Mouse (Mus musculus) megakaryocyte, embryonic 14.5 days (primary cell): ENCODE measurements around the gene Sgip1.

ENCODE experiments used
- FLI1 ChIP-seq: IDR thresholded peaks from 2 replicates; pipeline ENCODE4 v1.6.1; 2012; ENCODE audit warnings: low read length, inconsistent platforms, mixed read lengths
- GATA1 ChIP-seq: IDR thresholded peaks from 3 replicates; pipeline ENCODE4 v1.6.1; 2012; ENCODE audit warnings: mixed read lengths, low read length, inconsistent platforms, borderline replicate concordance

DNA sequence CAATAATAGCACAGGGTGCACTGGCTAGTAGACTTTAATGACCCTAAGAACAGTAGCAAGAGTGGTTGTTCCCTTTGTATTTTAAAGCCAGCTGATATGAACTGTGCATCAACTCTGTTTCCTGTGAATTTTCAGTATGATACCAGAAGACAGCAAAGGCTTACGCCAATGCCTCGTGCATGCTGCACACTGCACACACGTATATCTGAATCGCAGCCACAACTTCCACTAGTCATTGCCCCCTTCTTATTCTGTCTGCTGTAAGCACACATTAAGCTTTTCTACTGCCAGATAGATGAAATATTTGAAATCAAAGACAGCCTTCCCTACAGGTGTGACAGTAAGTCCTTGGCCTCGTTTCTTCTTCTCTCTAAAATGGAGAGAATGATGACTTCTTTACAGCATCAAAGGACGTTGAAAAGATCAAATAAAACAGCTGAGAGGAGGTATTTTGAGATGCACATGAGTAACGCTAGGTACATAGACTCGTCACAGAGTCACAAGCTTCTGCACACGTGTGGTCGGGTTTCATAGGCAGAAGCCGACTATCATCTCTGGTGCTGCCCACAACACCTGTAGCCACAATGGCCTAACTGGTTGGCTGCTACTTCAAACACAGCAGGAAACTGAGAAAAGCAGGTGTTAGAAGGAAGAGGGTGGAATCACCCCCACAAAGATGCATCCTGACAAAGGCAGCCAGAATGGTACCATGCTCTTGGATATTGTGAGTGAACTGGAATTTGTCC, 249.7 kb downstream of the Sgip1 start:
- TF ChIP-seq GATA1, result no peak
- no peak for TF ChIP-seq FLI1
